In the genomic region with DNA sequence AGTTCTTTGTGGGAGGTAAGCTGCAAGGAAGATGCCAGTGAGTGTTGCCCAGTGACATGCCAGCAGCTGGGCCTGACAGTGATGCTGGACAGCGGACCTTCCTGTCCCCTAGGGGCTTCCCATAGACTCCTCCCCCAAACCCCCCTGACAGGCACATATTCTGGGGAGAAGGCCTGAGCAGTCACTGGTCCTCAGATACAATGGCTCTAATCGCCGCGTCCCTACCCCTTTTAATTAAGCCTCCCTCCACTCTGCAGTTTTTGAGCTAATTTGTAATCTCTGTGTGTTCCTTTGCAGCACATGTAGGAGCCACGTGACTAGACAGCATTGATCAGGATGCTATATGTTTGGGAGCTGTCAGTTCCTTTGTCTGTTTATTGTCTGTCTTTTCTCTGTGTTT, we compare ENCODE assay signal across 13 mouse cellular contexts. TPM values are rescaled to one million over a fixed set of nuclear protein-coding genes. Genes with fewer than 3 reads are reported as not detected.
DNase-seq lines count a peak whose midpoint lies in the region; ATAC-seq and TF ChIP-seq lines count a peak whose summit lies in the region.
"Had no signal": no experiment of that assay in that cellular context is flagged by ENCODE, and none has a peak within 500 bp of the region (broad histone marks: within the 10 kb centered on the region; RNA-seq: fewer than 3 reads in every experiment).

No protein-coding gene starts in this region.

- H3K27me3 ChIP-seq in liver, postnatal 0 days (ENCODE audit: insufficient read depth, low read length), result no peaks in the 10 kb centered on the region
- no peaks in the 10 kb centered on the region for H3K27me3 ChIP-seq in forebrain, embryonic 16.5 days (replicated peaks; ENCODE audit: control insufficient read depth, insufficient read depth, low read length)
- no peaks in the 10 kb centered on the region for H3K27me3 ChIP-seq in midbrain, embryonic 13.5 days
- H3K27me3 ChIP-seq: embryonic facial prominence, embryonic 15.5 days; limb, embryonic 13.5 days had no signal

- peak; percentile 40; the same call in 1 of the 2 replicates for ATAC-seq in liver, postnatal 0 days
- peak; percentile 70 for ATAC-seq in forebrain, embryonic 16.5 days
- ATAC-seq in midbrain, embryonic 13.5 days, result peak; percentile 81
- ATAC-seq in CD4-positive, CD25-positive, alpha-beta regulatory T cell, adult 4 months, result no peak
- no peak for ATAC-seq in erythroid progenitor cell, adult 5-6 weeks (replicated peaks; ENCODE audit: low FRiP score, poor library complexity, severe bottlenecking)
- ATAC-seq: lung, postnatal 0 days had no signal

- WGBS in liver, postnatal 0 days (ENCODE audit: insufficient replicate concordance), result 75% methylated on average over 5 of the region's 5 CpGs
- 0% methylated on average over 5 of the region's 5 CpGs for WGBS in forebrain, embryonic 16.5 days
- WGBS in midbrain, embryonic 13.5 days, result 5% methylated on average over 5 of the region's 5 CpGs

- no peak overlapping the region for H3K4me3 ChIP-seq in liver, postnatal 0 days (ENCODE audit: low read depth, low read length)
- H3K4me3 ChIP-seq in forebrain, embryonic 16.5 days (replicated peaks; ENCODE audit: low read length), result no peak overlapping the region
- no peak overlapping the region for H3K4me3 ChIP-seq in midbrain, embryonic 13.5 days (replicated peaks)
- H3K4me3 ChIP-seq: embryonic facial prominence, embryonic 15.5 days; limb, embryonic 13.5 days had no signal

- H3K4me1 ChIP-seq in liver, postnatal 0 days (ENCODE audit: insufficient read depth), result peaks cover 11% of the 10 kb centered on the region
- peaks cover 37% of the 10 kb centered on the region for H3K4me1 ChIP-seq in forebrain, embryonic 16.5 days (replicated peaks; ENCODE audit: control insufficient read depth, insufficient read depth, low read length)
- peaks cover 67% of the 10 kb centered on the region for H3K4me1 ChIP-seq in midbrain, embryonic 13.5 days (replicated peaks)

- H3K36me3 ChIP-seq in liver, postnatal 0 days (replicated peaks; ENCODE audit: insufficient read depth, low read length), result no peaks in the 10 kb centered on the region
- no peaks in the 10 kb centered on the region for H3K36me3 ChIP-seq in forebrain, embryonic 16.5 days (ENCODE audit: control insufficient read depth, insufficient read depth)
- no peaks in the 10 kb centered on the region for H3K36me3 ChIP-seq in midbrain, embryonic 13.5 days
- H3K36me3 ChIP-seq: embryonic facial prominence, embryonic 15.5 days; limb, embryonic 13.5 days had no signal

- no peak for TF ChIP-seq EP300 in liver, postnatal 0 days (IDR thresholded peaks at IDR 0.05; ENCODE audit: low read depth)

- H3K9me3 ChIP-seq in liver, postnatal 0 days (ENCODE audit: low read length), result no peaks in the 10 kb centered on the region
- no peaks in the 10 kb centered on the region for H3K9me3 ChIP-seq in forebrain, embryonic 16.5 days (ENCODE audit: control insufficient read depth, low read length)
- H3K9me3 ChIP-seq in midbrain, embryonic 13.5 days, result no peaks in the 10 kb centered on the region
- H3K9me3 ChIP-seq: embryonic facial prominence, embryonic 15.5 days; limb, embryonic 13.5 days had no signal

- TF ChIP-seq CTCF in liver, postnatal 0 days (IDR thresholded peaks at IDR 0.05; ENCODE audit: low read depth), result no peak

- H3K27ac ChIP-seq in liver, postnatal 0 days (ENCODE audit: low read depth), result no peak overlapping the region
- H3K27ac ChIP-seq in forebrain, embryonic 16.5 days (ENCODE audit: low read length), result peak overlapping the region; percentile 70
- H3K27ac ChIP-seq in midbrain, embryonic 13.5 days, result peak overlapping the region; percentile 79
- H3K27ac ChIP-seq: embryonic facial prominence, embryonic 15.5 days; limb, embryonic 13.5 days had no signal

- no peak overlapping the region for H3K4me2 ChIP-seq in liver, postnatal 0 days (ENCODE audit: low read depth, low read length)
- peak overlapping the region; percentile 9; the same call in 1 of the 2 replicates for H3K4me2 ChIP-seq in forebrain, embryonic 16.5 days (ENCODE audit: low read length)
- H3K4me2 ChIP-seq in midbrain, embryonic 13.5 days (replicated peaks), result peak overlapping the region; percentile 13; the same call in 1 of the 2 replicates
- H3K4me2 ChIP-seq: embryonic facial prominence, embryonic 15.5 days; limb, embryonic 13.5 days had no signal

- no peak for DNase-seq in liver, postnatal 0 days
- DNase-seq in liver, result no peak
- no peak for DNase-seq in layer of hippocampus, adult 9-11 months
- no peak for DNase-seq in adrenal gland, postnatal 14 days
- DNase-seq: kidney, adult 11 months; thymus, adult 2 months had no signal

- H3K9ac ChIP-seq in liver, postnatal 0 days (replicated peaks), result no peak overlapping the region
- H3K9ac ChIP-seq in forebrain, embryonic 16.5 days (replicated peaks; ENCODE audit: low read depth, low read length), result peak overlapping the region; percentile 37; the same call in 1 of the 2 replicates
- H3K9ac ChIP-seq in midbrain, embryonic 13.5 days (replicated peaks), result peak overlapping the region; percentile 21; the same call in 1 of the 2 replicates
- H3K9ac ChIP-seq: embryonic facial prominence, embryonic 15.5 days; limb, embryonic 13.5 days had no signal

RNA-seq across cellular contexts. Expression of a gene that starts 41.6 kb away (rescaled TPM):
- polyA plus RNA-seq in liver, postnatal 0 days (2015; fragmentation: Nextera tagmentation; extraction: Ambion mirVana), result 17.5 and 19.7 TPM in 2 replicates
- 86.3 and 94.3 TPM in 2 replicates for polyA plus RNA-seq in forebrain, embryonic 16.5 days (2015; fragmentation: Nextera tagmentation; extraction: Ambion mirVana)
- polyA plus RNA-seq in midbrain, embryonic 13.5 days (2015; fragmentation: Nextera tagmentation; extraction: Ambion mirVana), result 61.6 and 62.7 TPM in 2 replicates
- polyA plus RNA-seq in CD4-positive, CD25-positive, alpha-beta regulatory T cell, adult 4 months (2017; shearing (Covaris generic)), result 1 to 10 TPM; 2.1 to 2.4 TPM
- total RNA-seq in erythroid progenitor cell, adult 5-6 weeks (2015; ENCODE audit: low replicate concordance), result 133 and 192 TPM in 2 replicates
- total RNA-seq in erythroid progenitor cell, adult 5-6 weeks (2017; ENCODE audit: low replicate concordance), result 435 and 485 TPM in 2 replicates
- total RNA-seq in adrenal gland, postnatal 14 days (2021), result 43.1 and 48.7 TPM in 2 replicates

RNA-seq across cellular contexts. Expression of a gene that starts 41.9 kb away (rescaled TPM):
- polyA plus RNA-seq in liver, postnatal 0 days (2015; fragmentation: Nextera tagmentation; extraction: Ambion mirVana), result 27.3 and 27.4 TPM in 2 replicates
- 106 and 111 TPM in 2 replicates for polyA plus RNA-seq in forebrain, embryonic 16.5 days (2015; fragmentation: Nextera tagmentation; extraction: Ambion mirVana)
- 103 and 110 TPM in 2 replicates for polyA plus RNA-seq in midbrain, embryonic 13.5 days (2015; fragmentation: Nextera tagmentation; extraction: Ambion mirVana)
- polyA plus RNA-seq in CD4-positive, CD25-positive, alpha-beta regulatory T cell, adult 4 months (2017; shearing (Covaris generic)), result 10 to 100 TPM; 65.7 to 82.1 TPM
- total RNA-seq in erythroid progenitor cell, adult 5-6 weeks (2015; ENCODE audit: low replicate concordance), result 49.7 and 69.6 TPM in 2 replicates
- total RNA-seq in erythroid progenitor cell, adult 5-6 weeks (2017; ENCODE audit: low replicate concordance), result 79.6 and 125 TPM in 2 replicates
- total RNA-seq in adrenal gland, postnatal 14 days (2021), result 43.4 and 45.5 TPM in 2 replicates

Comparison
In these comparisons a context has a peak if more than half of its experiments do, and no peak if none do; other contexts are left out.
1. ATAC-seq: peak in liver, postnatal 0 days (single experiment), forebrain, embryonic 16.5 days (single experiment) and midbrain, embryonic 13.5 days (single experiment); none in CD4-positive, CD25-positive, alpha-beta regulatory T cell, adult 4 months (single experiment) and erythroid progenitor cell, adult 5-6 weeks (single experiment).